Mouse (Mus musculus) heart, adult 2 months (tissue): ENCODE data around the gene Actl6b.

Source experiments
- CTCF ChIP-seq: fragments of 200-600 bp; IDR thresholded peaks from 2 replicates; pipeline ENCODE4 v1.8.1; 2022; ENCODE audit warnings: antibody characterized with exemption, mild to moderate bottlenecking, moderate library complexity
- EP300 ChIP-seq: fragments of 200-500 bp; IDR thresholded peaks from 2 replicates; pipeline ENCODE4 v1.6.1; 2011; ENCODE audit warnings: low read depth, low read length, control low read depth; ENCODE audit not compliant: insufficient read depth
- POLR2A ChIP-seq: fragments of 200-500 bp; IDR thresholded peaks from 2 replicates; pipeline ENCODE4 v1.6.1; 2011; ENCODE audit warnings: mild to moderate bottlenecking, low read depth, low read length, control low read depth; ENCODE audit not compliant: insufficient read depth

DNA sequence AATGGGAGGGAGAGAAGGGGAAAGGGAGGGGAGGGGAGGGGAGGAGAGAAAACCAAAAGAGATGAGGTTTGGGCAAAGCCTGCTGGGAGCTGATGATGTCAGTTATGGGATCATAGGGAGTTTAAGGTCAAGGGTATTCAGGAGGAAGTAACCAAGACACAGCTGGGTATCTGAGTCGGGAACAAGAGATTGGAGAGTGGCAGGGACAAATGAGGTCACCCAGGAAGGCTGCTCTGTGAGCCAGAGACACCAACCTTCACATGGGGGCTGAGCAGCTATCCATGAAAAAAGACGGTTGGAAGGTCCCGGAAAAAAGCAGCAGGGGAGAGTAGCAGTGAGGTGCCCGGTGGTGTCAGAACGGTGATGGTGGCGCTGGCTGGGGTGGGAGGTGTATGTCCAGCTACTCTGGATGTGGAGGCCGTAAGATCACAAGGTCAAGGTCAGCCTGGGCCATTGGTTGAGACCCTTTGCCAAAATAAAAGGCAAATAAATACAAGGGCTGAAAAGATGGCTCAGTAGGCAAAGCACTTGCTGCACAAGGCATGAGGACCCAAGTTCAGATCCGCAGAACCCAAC, 15.0 kb downstream of the Actl6b start:
- no peak for TF ChIP-seq CTCF
- no peak for TF ChIP-seq POLR2A
- no peak for TF ChIP-seq EP300
